Mouse (Mus musculus): Measurements from ENCODE around the gene Cyct. TPM values are rescaled to one million over a fixed set of nuclear protein-coding genes. Genes with fewer than 3 reads are reported as not detected.
A peak's percentile ranks its signal among the peaks of the same experiment; 100 is the strongest.

Cyct gene
- polyA plus RNA-seq (2014; fragmentation: Nextera tagmentation; extraction: Ambion mirVana): not detected in 2 replicates

DNA sequence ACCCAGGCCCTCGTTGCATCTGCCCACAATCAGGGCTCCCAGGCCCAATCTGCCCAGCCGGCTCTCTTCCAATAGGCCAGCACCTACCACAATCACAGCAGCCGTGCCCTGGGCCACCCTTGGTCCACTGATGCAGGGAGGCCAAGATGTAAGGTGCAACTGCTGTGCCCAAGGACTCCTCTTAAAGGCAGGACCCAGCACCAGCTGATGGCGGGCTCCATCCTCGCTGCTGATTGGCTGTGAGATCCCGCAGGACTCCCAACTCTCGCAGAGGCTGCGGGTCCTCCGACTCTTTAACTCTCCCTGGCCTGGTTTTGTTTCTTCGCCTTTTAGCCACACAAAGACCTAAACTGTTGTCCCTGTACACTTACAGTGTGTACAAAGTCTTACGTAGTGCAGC lies at the start of gene Cyct:
Cyct (minus strand) TSS at position 225 of the 400 bp plus-strand sequence.
- Histone ChIP-seq H3K4me1 (ENCODE audit: control insufficient read depth in 2 of 2, insufficient read depth in 2 of 2, low read length in 2 of 2) (no peaks in the 10 kb centered on the region), H3K36me3 (ENCODE audit: control insufficient read depth, insufficient read depth, low read length) (no peaks in the 10 kb centered on the region), H3K27me3 (ENCODE audit: control insufficient read depth, insufficient read depth, low read length) (no peaks in the 10 kb centered on the region), H3K4me2 (ENCODE audit: low read length) (no peak within 1 kb of the TSS), H3K9ac (ENCODE audit: low read length) (no peak within 1 kb of the TSS), H3K9me3 (ENCODE audit: control insufficient read depth, low read length) (no peaks in the 10 kb centered on the region), H3K27ac (replicated peaks in 1 of 2; ENCODE audit: control insufficient read depth in 1 of 2, insufficient read depth in 1 of 2, low read depth in 2 of 2, low read length in 2 of 2) (no peak within 1 kb of the TSS), H3K4me3 (ENCODE audit: control insufficient read depth in 1 of 2, insufficient read depth in 1 of 2, low read depth in 1 of 2, low read length in 2 of 2) (no peak within 1 kb of the TSS)
- ATAC-seq (ENCODE audit: insufficient number of reproducible peaks, insufficient read depth, low FRiP score, low read depth): no peak
- WGBS: 74% methylated on average over 11 of the region's 11 CpGs

DNA sequence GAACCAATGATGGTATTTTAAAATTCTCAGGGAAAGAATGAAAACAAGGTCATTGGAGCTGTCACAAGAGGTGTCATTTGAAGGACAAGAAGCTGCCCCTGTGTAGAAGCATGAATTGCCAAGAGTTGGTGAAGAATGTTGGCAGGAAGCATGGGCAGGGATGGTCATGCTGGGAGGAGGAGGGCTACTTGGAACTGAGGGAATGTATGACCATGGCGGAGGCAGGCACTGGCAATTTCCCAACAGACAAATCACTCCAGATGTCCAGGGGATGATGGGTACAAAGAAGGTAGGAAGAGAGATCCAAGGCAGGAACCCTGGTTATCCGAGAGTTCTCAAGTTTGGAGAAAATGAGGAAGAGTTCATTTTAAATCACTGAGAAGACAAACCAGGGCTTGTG lies 49.7 kb upstream of the Cyct start:
- no peak overlapping the region for H3K27ac ChIP-seq (replicated peaks in 1 of 2; ENCODE audit: control insufficient read depth in 1 of 2, insufficient read depth in 1 of 2, low read depth in 2 of 2, low read length in 2 of 2)
- no peak overlapping the region for H3K9ac ChIP-seq (ENCODE audit: low read length)
- H3K4me3 ChIP-seq (ENCODE audit: control insufficient read depth in 1 of 2, insufficient read depth in 1 of 2, low read depth in 1 of 2, low read length in 2 of 2): no peak overlapping the region
- H3K4me1 ChIP-seq (ENCODE audit: control insufficient read depth in 2 of 2, insufficient read depth in 2 of 2, low read length in 2 of 2): peaks cover 2 to 6% of the 10 kb centered on the region in 2 experiments; a peak in 3 of 4 replicates
- H3K36me3 ChIP-seq (ENCODE audit: control insufficient read depth, insufficient read depth, low read length): no peaks in the 10 kb centered on the region
- WGBS: 89% methylated on average over 2 of the region's 2 CpGs
- ATAC-seq (ENCODE audit: insufficient number of reproducible peaks, insufficient read depth, low FRiP score, low read depth): no peak
- no peaks in the 10 kb centered on the region for H3K9me3 ChIP-seq (ENCODE audit: control insufficient read depth, low read length)
- peaks cover 4% of the 10 kb centered on the region; the same call in 1 of the 2 replicates for H3K27me3 ChIP-seq (ENCODE audit: control insufficient read depth, insufficient read depth, low read length)
- no peak overlapping the region for H3K4me2 ChIP-seq (ENCODE audit: low read length)

DNA sequence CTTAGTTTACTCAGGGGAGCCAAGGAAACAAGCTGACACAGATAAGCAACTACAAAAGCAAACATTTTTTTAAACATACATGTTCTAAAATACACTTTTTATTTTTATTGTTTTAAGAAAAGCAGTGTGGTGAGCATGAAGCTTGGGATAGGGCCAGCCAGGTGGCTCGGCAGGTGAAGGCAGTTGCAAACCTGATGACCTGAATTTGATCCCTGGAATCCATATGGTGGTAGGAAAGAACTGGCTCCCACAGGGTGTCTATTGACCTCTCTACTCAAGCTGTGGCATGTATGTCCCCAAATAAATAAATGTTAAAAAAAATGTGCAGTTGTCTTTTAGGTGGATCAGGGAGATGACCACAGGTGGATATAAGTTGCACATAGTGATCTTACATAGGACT lies 49.3 kb upstream of the Cyct start:
- Histone ChIP-seq H3K27me3 (ENCODE audit: control insufficient read depth, insufficient read depth, low read length) (peaks cover 8% of the 10 kb centered on the region; the same call in 1 of the 2 replicates), H3K4me2 (ENCODE audit: low read length) (no peak overlapping the region), H3K9me3 (ENCODE audit: control insufficient read depth, low read length) (no peaks in the 10 kb centered on the region), H3K36me3 (ENCODE audit: control insufficient read depth, insufficient read depth, low read length) (no peaks in the 10 kb centered on the region), H3K4me3 (ENCODE audit: control insufficient read depth in 1 of 2, insufficient read depth in 1 of 2, low read depth in 1 of 2, low read length in 2 of 2) (no peak overlapping the region), H3K27ac (replicated peaks in 1 of 2; ENCODE audit: control insufficient read depth in 1 of 2, insufficient read depth in 1 of 2, low read depth in 2 of 2, low read length in 2 of 2) (no peak overlapping the region), H3K4me1 (ENCODE audit: control insufficient read depth in 2 of 2, insufficient read depth in 2 of 2, low read length in 2 of 2) (peaks cover 2 to 6% of the 10 kb centered on the region in 2 experiments; a peak in 3 of 4 replicates), H3K9ac (ENCODE audit: low read length) (no peak overlapping the region)
- WGBS: 76% methylated on average over 1 of the region's 1 CpGs
- no peak for ATAC-seq (ENCODE audit: insufficient number of reproducible peaks, insufficient read depth, low FRiP score, low read depth)

DNA sequence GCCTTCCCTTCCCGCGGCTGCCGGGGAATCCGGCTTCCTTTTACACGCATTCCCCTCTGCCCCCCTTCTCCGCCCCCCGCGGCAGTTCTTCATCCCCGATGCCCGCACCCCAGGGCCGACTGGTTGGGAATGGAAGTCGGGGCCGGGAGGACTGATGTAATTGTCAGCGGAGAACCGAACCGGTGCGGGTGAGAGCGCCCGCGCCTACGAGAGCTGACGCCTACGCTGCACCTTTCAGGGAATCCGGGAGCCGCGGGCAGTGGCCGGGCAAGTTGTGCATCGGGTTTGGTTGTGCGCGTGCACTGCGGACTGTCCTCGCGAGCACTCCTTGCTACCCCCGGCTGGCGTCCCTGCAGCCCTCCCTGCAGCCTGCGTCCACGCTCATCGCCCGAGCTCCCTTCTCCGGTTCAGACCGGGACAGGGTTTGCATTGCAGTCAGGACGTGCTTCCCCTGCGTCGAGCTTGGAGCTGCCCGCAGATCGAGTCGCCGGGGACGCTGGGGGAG lies 46.7 kb upstream of the Cyct start:
- WGBS: under 1% methylated on average over 48 of the region's 49 CpGs

DNA sequence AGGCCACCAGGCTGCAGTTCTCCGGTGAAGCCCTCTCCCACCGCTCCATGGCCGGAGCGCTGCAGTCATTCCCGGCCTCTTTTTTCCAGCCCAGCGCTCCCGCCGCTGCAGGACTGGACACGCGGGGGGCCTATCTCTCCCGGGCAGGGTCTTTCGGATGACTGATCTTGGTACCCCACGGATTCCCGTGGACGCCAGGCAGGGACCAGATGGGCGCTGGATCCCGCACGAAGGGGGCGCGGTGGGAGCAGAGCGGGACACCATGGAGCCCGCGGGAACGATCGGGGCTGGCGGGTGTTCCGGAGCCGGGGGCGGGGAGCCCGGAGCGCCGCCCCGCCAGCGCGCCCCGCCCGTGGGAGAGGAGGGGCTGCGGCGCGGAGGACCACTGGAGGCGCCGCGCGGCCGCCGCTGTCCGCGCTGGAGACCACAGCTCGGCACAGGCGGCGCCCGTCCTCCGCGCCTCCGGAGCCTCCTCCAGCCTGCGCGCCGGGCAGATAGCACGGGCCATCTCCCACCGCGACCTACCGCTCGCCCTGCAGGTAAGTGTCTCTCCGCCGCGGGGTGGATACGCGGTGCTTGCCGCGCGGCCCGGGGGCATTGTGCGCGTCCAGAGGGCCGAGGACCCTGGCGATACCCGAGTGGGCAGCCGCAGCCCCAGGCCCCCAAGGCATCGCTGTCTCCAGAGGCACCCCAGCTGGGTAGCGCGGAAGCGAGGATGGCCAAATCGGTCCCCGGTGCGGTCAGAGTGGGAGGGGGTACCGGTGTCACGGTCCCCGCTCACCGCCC lies 46.1 kb upstream of the Cyct start, which contains the start of gene Osbpl6:
Osbpl6 (plus strand) TSS at position 358 of the 786 bp plus-strand sequence.
- under 1% methylated on average over 87 of the region's 89 CpGs for WGBS
- Histone ChIP-seq H3K4me2 (ENCODE audit: low read length) (peak within 1 kb of the TSS; percentile 78), H3K4me3 (ENCODE audit: control insufficient read depth in 1 of 2, insufficient read depth in 1 of 2, low read depth in 1 of 2, low read length in 2 of 2) (peak within 1 kb of the TSS; percentile 71 to 82), H3K27me3 (ENCODE audit: control insufficient read depth, insufficient read depth, low read length) (peaks cover 13% of the 10 kb centered on the region), H3K36me3 (ENCODE audit: control insufficient read depth, insufficient read depth, low read length) (no peaks in the 10 kb centered on the region), H3K9me3 (ENCODE audit: control insufficient read depth, low read length) (no peaks in the 10 kb centered on the region), H3K27ac (replicated peaks in 1 of 2; ENCODE audit: control insufficient read depth in 1 of 2, insufficient read depth in 1 of 2, low read depth in 2 of 2, low read length in 2 of 2) (0 out of 4 replicates have a peak within 1 kb of the TSS, but pooled peaks of 1 of the 2 experiments have one; percentile 4), H3K9ac (ENCODE audit: low read length) (peak within 1 kb of the TSS; percentile 79), H3K4me1 (ENCODE audit: control insufficient read depth in 2 of 2, insufficient read depth in 2 of 2, low read length in 2 of 2) (peaks cover 2 to 6% of the 10 kb centered on the region in 2 experiments; a peak in 3 of 4 replicates)
- ATAC-seq (ENCODE audit: insufficient number of reproducible peaks, insufficient read depth, low FRiP score, low read depth): peak; percentile 85

More for the DNA sequence above, 46.7 kb upstream of the Cyct start:
- Histone ChIP-seq H3K27me3 (ENCODE audit: control insufficient read depth, insufficient read depth, low read length) (peaks cover 13% of the 10 kb centered on the region), H3K9ac (ENCODE audit: low read length) (peak overlapping the region; percentile 79), H3K4me1 (ENCODE audit: control insufficient read depth in 2 of 2, insufficient read depth in 2 of 2, low read length in 2 of 2) (peaks cover 2 to 6% of the 10 kb centered on the region in 2 experiments; a peak in 3 of 4 replicates), H3K4me3 (ENCODE audit: control insufficient read depth in 1 of 2, insufficient read depth in 1 of 2, low read depth in 1 of 2, low read length in 2 of 2) (peak overlapping the region; percentile 71 to 82), H3K27ac (replicated peaks in 1 of 2; ENCODE audit: control insufficient read depth in 1 of 2, insufficient read depth in 1 of 2, low read depth in 2 of 2, low read length in 2 of 2) (no peak overlapping the region), H3K9me3 (ENCODE audit: control insufficient read depth, low read length) (no peaks in the 10 kb centered on the region), H3K4me2 (ENCODE audit: low read length) (peak overlapping the region; percentile 78), H3K36me3 (ENCODE audit: control insufficient read depth, insufficient read depth, low read length) (no peaks in the 10 kb centered on the region)
- ATAC-seq (ENCODE audit: insufficient number of reproducible peaks, insufficient read depth, low FRiP score, low read depth): peak; percentile 40

DNA sequence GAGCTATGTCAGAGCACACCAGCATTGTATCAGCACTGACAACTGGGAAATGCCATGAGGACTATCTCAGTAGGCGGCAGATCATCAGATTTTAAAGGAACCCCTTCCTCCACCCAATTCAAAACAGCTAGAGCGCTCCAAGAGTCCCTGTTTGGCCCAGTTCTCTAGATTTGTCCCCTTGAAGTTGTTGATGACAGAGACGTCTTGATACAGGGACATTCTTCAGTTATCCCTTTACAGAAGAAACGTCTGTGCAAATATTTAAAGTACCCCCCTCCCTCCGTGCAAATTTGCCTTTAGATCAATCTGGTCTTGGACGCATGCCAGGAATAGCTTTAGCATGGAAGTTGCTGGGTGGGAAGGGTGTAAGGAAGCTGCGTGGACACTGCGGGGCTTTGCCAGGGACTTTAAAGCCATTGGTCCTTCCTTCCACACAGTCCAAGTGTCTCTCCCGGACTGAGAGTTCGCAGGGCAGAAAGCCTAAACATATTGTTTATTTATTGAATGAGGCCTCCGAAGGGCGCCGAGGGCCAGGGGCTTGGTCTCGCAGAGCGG lies 45.4 kb upstream of the Cyct start:
- H3K4me2 ChIP-seq (ENCODE audit: low read length): peak overlapping the region; percentile 78
- peak overlapping the region; percentile 71 to 82 for H3K4me3 ChIP-seq (ENCODE audit: control insufficient read depth in 1 of 2, insufficient read depth in 1 of 2, low read depth in 1 of 2, low read length in 2 of 2)
- H3K9ac ChIP-seq (ENCODE audit: low read length): peak overlapping the region; percentile 79
- no peak overlapping the region for H3K27ac ChIP-seq (replicated peaks in 1 of 2; ENCODE audit: control insufficient read depth in 1 of 2, insufficient read depth in 1 of 2, low read depth in 2 of 2, low read length in 2 of 2)
- H3K36me3 ChIP-seq (ENCODE audit: control insufficient read depth, insufficient read depth, low read length): no peaks in the 10 kb centered on the region
- H3K4me1 ChIP-seq (ENCODE audit: control insufficient read depth in 2 of 2, insufficient read depth in 2 of 2, low read length in 2 of 2): peaks cover 2 to 6% of the 10 kb centered on the region in 2 experiments; a peak in 3 of 4 replicates
- peaks cover 13% of the 10 kb centered on the region for H3K27me3 ChIP-seq (ENCODE audit: control insufficient read depth, insufficient read depth, low read length)
- 0 out of 2 replicates have a peak, but pooled peaks have one; percentile 22 for ATAC-seq (ENCODE audit: insufficient number of reproducible peaks, insufficient read depth, low FRiP score, low read depth)
- WGBS: 4% methylated on average over 15 of the region's 15 CpGs
- H3K9me3 ChIP-seq (ENCODE audit: control insufficient read depth, low read length): no peaks in the 10 kb centered on the region

DNA sequence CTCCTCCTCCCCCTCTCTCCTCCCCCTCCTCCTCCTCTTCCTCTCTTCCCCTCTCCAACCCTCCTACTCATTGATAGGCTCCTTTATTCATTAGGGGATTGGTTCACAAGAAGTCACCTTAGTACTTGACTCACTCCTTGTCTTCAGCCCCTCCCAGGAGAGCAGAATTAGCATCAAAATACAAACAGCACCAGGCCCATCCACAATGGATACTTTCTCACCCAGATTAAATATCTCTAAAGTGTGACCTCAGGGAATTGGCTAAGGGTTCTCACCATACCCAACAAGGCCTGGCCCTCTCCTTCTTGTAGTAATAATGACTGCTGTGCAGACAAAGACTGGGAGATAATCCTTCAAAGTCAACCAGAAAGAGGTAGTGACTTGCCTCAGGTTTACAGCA lies 39.9 kb upstream of the Cyct start:
- H3K4me3 ChIP-seq (ENCODE audit: control insufficient read depth in 1 of 2, insufficient read depth in 1 of 2, low read depth in 1 of 2, low read length in 2 of 2): no peak overlapping the region
- no peak overlapping the region for H3K4me2 ChIP-seq (ENCODE audit: low read length)
- no peaks in the 10 kb centered on the region for H3K9me3 ChIP-seq (ENCODE audit: control insufficient read depth, low read length)
- H3K9ac ChIP-seq (ENCODE audit: low read length): no peak overlapping the region
- H3K27ac ChIP-seq (replicated peaks in 1 of 2; ENCODE audit: control insufficient read depth in 1 of 2, insufficient read depth in 1 of 2, low read depth in 2 of 2, low read length in 2 of 2): no peak overlapping the region
- no peaks in the 10 kb centered on the region for H3K4me1 ChIP-seq (ENCODE audit: control insufficient read depth in 2 of 2, insufficient read depth in 2 of 2, low read length in 2 of 2)
- no peaks in the 10 kb centered on the region for H3K36me3 ChIP-seq (ENCODE audit: control insufficient read depth, insufficient read depth, low read length)
- H3K27me3 ChIP-seq (ENCODE audit: control insufficient read depth, insufficient read depth, low read length): peaks cover 10% of the 10 kb centered on the region
- no peak for ATAC-seq (ENCODE audit: insufficient number of reproducible peaks, insufficient read depth, low FRiP score, low read depth)

Data from heart, embryonic 14.5 days (tissue).